Mouse (Mus musculus): ENCODE measurements around the gene B3gnt3.
"Not testable (repeated sequence)": the region's sequence is repeated elsewhere in the genome, so short reads cannot be mapped to it uniquely, and the experiment has no call there.

B3gnt3 gene

DNA sequence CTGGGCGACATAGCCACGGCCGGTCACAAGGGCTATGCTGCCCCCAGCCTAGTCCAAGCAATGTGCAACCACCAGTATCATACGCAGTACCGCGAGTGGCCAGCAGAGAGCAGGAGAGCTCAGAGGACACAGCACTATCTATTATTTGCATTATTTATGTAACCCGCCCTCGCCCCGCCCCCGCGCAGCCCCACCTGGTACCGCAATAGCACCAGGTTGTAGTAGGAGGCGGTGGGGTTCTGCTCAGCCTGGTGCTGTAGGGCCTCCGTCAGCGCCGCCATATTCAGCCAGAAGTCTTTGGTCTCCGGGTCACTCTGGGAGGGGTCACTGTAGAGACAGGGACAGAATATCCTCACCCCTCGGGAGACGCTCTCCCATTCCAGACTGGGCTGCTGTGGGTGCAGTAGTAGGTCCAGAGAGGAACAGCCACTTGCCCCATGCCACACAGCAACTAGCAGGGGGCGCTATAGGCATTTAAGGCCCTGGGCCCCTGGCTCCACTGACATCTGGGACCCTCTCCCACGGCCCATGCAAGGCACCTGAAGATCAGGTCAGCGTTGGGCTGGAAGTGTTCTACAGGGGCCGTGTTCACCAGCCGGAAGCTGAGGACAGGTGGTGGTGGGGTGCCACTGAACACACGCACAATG is 8.3 kb upstream of the B3gnt3 start:
- DNase-seq: peak; percentile 93

DNA sequence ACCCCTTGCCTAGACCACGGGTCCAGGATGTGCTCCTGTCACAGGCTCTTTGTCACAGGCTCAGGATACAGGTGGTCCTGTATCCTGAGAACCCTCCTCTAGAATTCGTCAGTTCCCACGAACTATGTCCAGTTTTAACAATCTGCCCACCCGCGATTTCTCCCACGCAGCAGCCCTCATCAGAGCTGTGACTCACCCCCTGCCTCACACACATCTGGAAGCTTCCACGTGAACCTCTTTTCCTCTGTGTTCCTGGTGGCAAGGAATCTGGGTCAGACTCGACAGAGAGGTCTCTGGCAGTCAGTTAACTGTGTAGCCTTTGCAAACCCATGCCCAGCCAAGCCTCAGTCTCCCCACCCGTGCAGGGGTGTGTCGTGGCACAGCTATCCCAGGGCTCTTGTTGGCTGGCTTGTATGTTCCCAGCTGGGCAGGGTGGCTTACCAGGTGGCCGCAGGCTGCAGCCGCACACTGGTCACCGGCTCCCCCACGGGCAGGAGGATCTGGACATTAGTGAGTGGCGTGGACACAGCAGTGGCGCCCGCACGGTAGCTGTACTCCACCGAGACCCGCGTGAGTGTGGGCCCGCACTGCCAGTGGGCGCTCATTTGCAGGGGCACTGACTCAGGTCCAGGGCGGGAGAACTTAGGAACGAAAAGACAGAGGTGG is 7.7 kb upstream of the B3gnt3 start:
- DNase-seq: no peak

DNA sequence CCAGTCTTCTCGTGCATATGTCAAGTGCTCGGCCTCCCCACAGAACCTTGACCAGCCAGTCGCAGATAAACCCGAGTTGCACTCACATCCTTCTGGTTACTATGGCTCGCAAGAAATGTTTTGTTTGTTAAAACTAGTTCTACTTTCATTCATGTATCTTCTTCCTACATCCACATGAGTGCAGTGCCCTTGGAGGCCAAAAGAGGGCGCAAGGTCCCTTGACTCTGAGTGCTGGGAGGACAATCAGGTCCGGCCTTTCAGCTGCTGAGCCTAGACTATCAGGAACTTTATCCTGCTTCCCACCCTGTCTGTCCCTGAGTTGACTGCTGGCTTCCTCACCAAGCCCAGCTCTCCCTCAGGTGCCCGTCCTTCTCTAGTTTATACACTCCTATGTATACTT is 6.3 kb upstream of the B3gnt3 start:
- peak; percentile 71 for DNase-seq

DNA sequence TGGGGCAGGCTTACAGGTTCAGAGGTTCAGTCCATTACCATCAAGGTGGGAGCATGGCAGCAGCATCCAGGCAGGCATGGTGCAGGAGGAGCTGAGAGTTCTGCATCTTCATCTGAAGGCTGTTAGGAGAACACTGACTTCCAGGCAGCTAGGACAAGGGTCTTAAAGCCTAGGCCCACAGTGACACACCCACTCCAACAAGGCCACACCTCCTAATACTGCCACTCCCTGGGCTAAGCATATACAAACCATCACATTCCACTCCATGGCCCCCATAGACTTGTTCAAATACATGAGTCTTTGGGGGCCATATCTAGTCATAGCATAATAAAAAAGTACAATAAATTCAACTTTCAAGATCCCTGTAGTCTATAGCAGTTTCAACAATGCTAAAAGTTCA is 1.8 kb upstream of the B3gnt3 start:
- DNase-seq: not testable (repeated sequence)

DNA sequence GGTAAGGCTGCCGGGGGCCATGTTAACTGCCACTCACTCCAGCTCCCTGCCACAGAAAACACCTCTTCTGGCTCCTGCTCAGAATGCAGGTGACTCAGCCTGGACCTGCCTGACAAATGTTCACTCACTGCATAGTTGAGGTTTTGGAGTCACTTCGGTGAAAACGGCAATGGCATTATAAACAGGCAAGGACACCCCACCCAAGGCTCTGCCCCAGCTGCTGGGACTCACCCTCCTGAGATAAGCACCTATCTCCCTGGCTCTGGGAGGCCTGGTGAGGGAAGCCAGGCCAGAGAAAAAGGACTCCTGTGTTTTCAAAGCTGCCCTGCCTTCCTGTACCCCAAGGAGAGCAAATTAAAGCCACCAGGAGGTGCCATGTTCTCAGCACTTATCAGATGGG is 1.3 kb upstream of the B3gnt3 start:
- no peak for DNase-seq

DNA sequence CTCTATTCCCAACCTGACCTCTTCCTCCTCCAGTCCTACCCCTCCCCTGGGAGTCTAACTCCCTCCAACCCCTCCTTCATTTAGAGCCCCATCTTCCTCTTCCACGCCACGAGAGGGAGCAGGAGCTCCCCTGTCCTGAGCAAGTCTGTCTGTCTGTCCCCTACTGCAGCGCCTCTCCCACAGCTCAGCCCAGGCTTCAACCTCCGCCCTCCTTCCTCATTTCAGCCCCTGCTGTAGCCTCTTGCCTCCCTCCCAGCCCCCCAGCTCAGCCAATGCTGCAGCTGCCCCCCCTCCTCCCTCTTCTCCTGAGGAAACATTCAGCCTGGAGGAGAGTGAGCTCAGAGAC is 471 bp upstream of the B3gnt3 start:
- DNase-seq: peak; percentile 21

DNA sequence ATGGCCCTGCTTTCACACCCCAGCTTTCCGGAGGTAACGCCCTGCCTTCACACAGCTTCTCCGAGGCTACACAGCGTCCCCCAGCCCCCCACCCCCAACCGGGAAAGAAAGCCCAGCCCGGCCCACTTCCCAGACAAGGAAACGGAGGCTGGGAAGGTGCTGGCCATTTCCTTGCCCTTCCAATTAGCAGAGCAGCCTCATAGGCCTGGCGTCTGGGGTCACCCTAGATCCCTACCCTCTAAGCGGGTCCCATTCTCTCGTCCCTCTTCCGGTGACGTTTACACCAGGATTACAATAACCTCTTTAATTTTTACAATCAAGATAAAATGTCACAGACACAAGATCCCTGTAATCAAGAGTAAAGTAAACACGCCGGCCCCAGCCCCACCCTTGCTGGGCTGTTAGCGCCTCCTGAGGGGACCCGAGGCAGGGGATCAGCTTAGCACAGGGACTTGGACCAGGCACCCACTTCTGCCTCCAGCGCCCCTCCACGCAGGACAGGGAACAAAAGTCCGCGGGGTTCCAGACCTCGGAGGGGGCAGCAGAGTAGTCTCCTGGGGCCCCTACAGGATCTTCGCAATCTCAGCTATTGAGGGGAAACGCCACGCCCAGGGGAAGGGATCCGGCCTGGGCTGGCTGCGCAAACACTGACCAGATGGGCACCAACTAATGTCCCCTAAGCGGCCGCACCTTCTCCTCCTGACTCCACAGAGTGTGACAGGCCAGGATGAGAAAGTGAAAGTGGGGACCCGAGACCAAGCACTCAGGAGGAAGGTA is 908 bp downstream of the B3gnt3 start:
- DNase-seq: peak; percentile 68

DNA sequence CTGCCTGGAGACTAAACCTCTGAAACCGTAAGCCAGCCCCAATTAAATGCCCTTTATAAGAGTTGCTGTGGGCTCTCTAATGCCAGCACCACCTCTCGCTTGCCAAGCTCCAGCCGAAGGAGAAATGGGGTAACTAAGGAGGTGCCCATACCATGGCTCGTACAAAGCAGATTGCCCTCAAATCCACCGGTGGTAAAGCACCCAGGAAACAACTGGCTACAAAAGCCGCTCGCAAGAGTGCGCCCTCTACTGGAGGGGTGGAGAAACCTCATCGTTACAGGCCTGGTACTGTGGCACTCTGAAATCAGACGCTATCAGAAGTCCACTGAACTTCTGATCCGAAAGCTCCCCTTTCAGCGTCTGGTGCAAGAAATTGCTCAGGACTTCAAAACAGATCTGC is 6.1 kb downstream of the B3gnt3 start:
- not testable (repeated sequence) for DNase-seq

DNA sequence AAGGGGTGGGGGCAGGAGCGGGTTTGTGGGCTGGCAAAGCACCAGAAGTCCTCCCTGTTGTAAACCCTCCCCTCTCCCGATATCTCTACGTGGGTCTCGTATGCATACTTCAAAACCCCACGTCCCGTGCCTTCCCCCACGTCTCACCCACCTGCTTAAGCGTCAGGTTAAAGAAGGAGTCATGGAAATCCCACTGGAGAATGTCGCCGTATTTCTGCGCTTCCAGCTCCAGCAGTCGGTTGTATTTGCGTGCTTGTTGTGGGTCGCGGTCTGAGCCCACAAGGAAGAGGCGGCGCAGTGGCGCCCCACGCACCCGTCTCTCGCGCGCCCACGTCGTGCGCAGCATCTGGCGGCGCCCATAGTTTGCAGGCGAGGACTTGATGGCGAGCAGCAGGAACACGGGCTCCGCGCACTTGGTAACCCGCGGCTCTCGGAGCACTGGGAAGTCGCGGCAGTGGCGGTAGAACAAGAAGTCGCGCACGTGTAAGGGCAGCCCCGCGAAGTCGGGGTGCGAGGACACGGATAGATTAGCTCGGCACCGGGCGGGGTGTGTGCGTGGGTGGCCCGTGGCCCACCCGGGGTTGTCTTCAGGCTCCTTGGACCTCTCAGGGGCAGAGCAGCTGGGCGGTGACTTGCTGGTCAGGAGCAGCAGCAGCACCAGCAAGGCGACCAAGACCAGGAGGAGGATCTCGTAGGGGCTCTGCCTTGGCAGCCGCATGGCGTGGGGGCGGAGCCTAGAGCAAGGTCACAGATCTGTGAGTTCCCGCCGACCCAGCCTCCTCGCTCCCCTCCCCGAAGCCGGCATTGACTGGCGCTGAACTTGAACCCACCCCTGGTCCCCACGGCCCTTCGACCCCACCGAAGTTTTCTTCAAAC is 8.2 kb downstream of the B3gnt3 start:
- no peak for DNase-seq

DNA sequence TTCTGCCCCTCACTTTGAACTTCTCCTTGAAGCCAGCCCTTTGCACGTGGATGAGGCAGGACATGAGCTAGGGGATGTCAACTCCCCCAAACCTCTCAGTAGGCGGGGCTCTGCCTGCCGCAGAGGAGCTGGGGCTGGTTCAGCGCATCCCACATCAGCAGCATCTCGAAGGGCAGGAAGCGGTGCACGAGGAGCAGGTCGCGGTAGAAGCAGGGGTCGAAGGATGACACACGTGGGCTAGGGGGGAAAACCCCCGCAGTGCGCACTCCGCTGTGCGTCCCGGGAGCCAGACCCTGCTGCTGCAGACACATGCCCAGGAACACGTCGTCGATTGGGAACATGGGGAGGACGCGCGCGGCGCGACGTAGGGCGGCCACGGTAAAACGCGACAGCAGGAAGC is 9.1 kb downstream of the B3gnt3 start:
- DNase-seq: no peak

DNA sequence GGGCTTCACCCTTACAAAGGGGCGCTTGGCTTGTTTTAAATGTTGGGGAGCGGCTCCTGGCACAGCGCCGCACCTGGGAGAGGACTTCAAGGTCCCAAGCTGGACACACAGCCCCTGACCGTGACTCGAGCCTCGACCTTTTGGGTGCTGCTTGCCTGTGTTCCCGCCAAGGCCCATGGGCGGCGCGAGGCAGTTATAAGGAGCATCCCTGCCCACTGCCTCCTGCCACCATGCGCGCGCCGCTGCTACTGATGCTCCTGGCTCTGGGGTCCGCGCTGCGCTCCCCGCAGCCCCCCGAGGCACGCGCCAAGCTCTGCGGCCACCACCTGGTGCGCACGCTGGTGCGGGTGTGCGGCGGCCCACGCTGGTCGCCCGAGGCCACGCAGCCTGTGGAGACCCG is 12.6 kb downstream of the B3gnt3 start, which contains the start of gene Insl3:
Gene Insl3 (plus strand): TSS at position 187 of the 400 bp plus-strand sequence.
- no peak for DNase-seq

DNA sequence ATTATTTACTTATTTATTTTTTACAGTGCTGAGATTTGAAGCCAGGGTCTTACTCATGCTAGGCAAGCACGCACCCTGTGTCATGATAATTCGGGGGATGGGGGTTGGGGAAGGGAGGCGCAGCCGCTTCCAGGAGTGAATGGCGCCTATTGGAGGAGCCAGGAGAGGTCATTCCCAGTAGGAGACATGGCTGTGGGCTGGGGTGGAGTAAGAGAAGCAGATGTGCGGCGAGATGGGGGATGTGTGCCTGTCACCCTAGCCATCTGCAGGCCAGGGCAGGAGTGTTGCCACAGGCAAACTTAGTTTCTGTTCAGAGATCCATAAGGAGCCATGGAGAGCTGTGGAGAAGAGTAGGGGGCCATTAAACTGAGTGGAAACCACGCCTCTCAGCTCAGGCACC is 14.0 kb downstream of the B3gnt3 start:
- DNase-seq: no peak

DNA sequence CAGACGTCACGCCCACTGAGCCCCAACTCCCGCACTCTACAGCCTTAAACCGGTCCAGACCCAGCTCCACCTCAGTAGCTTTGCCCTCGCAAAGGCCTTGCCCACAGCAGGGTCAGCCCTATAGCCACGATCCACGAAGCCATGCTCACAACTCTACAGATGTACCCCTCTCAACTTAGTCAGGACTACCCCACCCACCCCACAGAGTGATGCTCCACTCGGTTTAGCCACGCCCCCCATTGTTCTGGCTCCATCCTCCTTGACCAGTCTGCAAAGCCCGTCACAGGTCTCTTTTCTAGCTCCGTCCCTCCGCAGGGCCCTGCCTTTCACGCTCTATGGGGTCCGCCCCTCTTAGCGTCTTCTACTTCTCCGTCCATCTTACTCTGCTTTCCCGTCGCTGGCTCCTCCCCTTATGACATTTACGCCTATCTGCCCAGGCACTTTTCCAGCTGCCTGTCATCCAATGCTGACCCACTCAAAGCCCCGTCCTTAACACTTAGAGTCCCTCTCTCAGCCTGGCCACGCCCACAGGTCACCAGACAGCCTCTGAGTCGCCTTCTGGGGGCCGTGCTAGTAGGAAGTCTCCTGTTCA is 15.3 kb downstream of the B3gnt3 start:
- no peak for DNase-seq

DNA sequence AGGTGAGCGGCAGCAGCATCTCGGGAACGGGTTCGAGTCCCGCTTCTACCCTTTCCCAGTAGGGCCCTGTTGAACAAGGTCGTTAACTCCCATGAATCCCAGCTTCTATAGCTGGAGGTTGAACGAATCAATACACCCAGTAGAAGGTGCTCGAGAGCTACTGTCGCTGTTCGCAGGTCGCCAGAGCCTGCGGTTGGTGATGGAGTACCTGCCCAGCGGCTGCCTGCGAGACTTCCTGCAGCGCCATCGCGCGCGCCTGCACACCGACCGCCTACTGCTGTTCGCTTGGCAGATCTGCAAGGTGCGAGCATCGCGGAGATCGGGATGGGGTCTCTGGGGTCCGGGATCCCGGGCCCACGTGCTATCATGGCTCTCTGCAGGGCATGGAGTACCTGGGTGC is 16.0 kb downstream of the B3gnt3 start:
- DNase-seq: no peak

DNA sequence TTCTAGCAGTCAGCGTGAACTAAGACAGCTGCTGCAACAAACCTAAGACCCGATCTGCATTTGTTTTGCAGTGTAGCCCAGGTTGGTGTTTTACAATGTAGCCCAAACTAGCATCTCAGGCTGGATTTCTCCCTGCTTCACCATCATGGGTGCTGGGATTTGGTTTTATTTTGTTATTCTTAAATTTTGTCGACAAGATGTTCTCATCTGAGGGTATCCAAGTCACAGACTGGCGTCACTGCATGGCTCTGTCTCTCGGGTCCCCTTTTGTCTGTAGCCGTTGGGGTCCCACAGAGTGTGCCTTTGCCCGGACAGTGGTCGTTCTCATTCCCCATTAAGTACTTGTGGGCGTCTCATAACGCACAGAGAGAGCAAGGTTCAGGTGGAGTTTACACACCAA is 16.9 kb downstream of the B3gnt3 start:
- DNase-seq: no peak

DNA sequence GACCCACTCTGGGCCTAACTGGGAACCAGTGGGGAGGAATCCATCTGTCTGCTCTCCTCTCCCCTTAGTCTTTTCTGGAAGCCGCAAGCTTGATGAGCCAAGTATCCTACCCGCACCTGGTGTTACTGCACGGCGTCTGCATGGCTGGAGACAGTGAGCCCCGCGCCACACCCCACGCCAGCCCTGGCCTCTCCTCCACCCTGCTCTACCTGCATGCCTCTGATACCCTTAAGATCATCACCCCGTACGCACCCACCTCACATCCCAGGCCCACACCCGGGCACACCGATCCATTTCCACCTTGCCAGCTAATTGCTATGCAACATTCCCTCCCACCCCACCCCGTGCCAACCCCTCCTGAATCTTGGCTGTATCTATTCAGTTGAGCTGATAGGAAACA is 18.8 kb downstream of the B3gnt3 start:
- no peak for DNase-seq

DNA sequence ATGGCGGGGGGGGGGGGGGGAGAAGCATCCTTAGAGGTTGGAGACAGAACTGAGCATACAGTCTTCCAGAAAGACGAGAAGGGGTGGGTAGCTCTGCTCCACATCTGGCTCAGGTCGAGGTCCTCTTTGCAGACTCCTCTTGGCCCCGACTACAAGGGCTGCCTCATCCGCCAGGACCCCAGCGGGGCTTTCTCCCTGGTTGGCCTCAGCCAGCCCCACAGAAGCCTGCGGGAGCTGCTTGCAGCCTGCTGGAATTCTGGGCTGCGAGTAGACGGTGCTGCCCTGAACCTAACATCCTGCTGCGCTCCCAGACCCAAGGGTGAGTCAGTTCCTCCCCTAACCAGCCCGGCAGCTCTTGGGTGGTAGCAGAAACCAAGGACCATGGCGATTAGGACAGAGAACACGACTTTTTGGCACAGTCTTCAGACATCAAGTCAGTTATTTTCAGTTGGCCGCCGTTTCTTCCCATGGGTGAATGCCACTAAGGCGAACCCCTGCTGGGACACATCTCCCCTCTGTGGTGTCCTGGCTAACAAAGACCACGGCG is 20.1 kb downstream of the B3gnt3 start:
- no peak for DNase-seq

DNA sequence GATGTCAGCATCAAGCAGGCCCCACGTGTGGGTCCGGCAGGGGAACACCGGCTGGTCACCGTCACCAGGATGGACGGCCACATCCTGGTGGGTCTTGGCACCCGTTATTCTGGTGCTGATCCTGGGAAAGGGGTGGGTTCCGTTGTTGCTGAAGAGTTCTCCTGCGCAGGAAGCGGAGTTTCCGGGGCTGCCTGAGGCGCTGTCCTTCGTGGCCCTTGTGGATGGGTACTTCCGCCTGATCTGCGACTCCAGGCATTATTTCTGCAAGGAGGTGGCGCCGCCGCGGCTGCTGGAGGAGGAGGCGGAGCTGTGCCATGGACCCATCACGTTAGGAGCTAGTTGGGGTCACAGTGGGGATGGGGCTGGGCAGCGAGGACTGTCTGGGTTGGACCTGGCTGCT is 21.1 kb downstream of the B3gnt3 start:
- peak; percentile 36 for DNase-seq

DNA sequence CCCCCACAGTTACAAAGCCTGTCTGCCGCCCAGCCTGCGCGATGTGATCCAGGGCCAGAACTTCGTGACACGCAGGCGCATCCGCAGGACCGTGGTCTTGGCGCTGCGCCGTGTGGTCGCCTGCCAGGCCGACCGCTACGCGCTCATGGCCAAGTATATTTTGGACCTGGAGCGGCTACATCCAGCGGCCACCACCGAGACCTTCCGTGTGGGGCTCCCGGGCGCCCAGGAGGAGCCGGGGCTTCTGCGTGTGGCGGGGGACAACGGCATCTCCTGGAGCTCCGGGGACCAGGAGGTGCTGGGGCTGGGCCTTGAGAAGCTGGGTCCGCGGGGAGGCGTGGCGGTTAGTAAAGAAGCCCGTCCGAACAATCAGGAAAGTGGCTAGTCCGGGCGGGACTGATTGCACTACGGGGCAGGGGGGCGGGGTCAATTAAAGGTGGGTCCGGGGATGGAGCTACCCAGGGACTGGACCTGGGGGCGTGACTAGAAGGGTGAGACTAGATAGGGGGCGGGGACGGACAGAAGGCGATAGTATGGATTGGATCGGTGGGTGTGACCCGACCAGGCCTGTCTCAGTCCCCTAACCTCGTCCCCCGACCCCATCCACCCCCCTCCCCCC is 21.9 kb downstream of the B3gnt3 start:
- no peak for DNase-seq

DNA sequence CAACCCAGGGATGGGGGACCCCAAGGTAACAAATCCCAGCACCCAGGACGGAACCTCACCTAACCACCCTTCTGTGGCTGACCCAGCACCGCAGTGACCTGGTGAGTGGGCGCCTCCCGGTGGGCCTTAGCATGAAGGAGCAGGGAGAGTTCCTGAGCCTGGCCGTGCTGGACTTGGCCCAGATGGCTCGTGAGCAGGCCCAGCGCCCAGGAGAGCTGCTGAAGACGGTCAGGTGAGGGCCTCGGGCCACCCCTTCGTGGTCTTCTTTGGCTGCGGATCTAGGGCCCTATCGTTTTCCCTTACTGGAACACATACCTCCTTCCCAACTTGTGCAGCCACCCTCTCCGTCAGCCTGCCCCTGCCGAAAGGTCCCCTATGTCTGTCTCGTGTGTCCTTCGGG is 22.5 kb downstream of the B3gnt3 start:
- DNase-seq: no peak

DNA sequence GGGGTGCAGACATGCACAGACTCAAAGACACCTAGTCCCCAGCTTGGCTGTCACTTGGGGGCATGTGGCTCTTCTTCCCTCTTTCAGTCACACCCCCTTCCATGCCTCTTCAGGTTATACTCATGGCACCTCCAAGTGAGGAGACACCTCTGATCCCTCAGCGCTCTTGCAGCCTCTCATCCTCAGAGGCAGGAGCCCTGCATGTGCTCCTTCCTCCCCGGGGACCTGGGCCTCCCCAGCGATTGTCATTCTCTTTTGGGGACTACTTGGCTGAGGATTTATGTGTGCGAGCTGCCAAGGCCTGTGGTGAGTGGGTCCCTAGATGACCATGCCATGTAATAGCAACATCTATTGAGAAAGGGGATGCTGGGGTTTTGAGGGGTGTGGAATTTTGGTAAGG is 23.4 kb downstream of the B3gnt3 start:
- DNase-seq: no peak

DNA sequence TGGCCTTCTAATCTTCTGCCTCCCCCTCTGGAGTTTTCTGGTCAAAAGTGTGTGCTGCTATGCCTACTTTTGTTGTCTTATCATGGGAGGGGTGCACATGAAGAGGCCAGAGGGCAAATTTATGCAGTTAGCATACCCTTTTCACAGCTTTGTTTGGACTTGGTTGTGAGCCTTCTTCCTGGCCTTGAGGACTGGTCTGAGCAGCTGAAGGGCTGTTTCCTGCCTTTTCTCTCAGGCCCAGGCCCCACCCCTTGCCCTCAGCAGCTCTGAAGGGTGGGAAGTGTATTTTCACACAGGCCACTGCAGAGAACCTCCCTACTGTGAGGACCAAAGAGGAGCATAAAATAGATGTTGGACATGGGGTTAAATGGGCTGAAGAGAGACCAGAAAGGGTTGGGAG is 24.0 kb downstream of the B3gnt3 start:
- peak; percentile 44 for DNase-seq
